Mouse (Mus musculus): ENCODE measurements at regions not wholly inside any gene's neighbourhood (a gene's known extent, or its start where the extent isn't known, plus 50 kb on each side); places are given as distances from the start of the nearest gene placed in this dataset.

- ATAC-seq (ENCODE audit: low FRiP score, low read depth) (no peak), DNase-seq (ENCODE audit: low spot score) (no peak)
- Histone ChIP-seq H3K27ac (replicated peaks; ENCODE audit: low read depth, low read length) (no peak overlapping the region), H3K9me3 (ENCODE audit: control insufficient read depth, low read length) (no peaks in the 10 kb centered on the region), H3K27me3 (ENCODE audit: control insufficient read depth, insufficient read depth, low read length) (no peaks in the 10 kb centered on the region), H3K4me1 (ENCODE audit: control insufficient read depth, insufficient read depth, low read length) (no peaks in the 10 kb centered on the region), H3K9ac (ENCODE audit: low read depth, low read length, severe bottlenecking) (no peak overlapping the region), H3K4me3 (replicated peaks; ENCODE audit: low read length) (no peak overlapping the region), H3K4me2 (replicated peaks; ENCODE audit: low read depth, low read length, severe bottlenecking) (no peak overlapping the region), H3K36me3 (ENCODE audit: control insufficient read depth, insufficient read depth, low read length) (no peaks in the 10 kb centered on the region)
- WGBS = 81% methylated on average over 6 of the region's 6 CpGs
- no peak for TF ChIP-seq POLR2A (IDR thresholded peaks at IDR 0.05; ENCODE audit: borderline replicate concordance, extremely low read depth, insufficient read depth, insufficient read length)
Observed at GRCm38 (mm10) chr14:105720816-105721510, 175.7 kb downstream of the Spry2 start.

GRCm38 (mm10) chr14:105718676-105719441 is 177.8 kb downstream of the Spry2 start:
- H3K4me2 ChIP-seq (replicated peaks; ENCODE audit: low read depth, low read length, severe bottlenecking) = no peak overlapping the region
- DNase-seq (ENCODE audit: low spot score) (no peak), ATAC-seq (ENCODE audit: low FRiP score, low read depth) (no peak)
- no peaks in the 10 kb centered on the region for H3K9me3 ChIP-seq (ENCODE audit: control insufficient read depth, low read length)
- TF ChIP-seq POLR2A (IDR thresholded peaks at IDR 0.05; ENCODE audit: borderline replicate concordance, extremely low read depth, insufficient read depth, insufficient read length) = no peak
- WGBS = 70% methylated on average over 6 of the region's 6 CpGs
- H3K9ac ChIP-seq (ENCODE audit: low read depth, low read length, severe bottlenecking) = no peak overlapping the region
- no peaks in the 10 kb centered on the region for H3K36me3 ChIP-seq (ENCODE audit: control insufficient read depth, insufficient read depth, low read length)
- H3K27me3 ChIP-seq (ENCODE audit: control insufficient read depth, insufficient read depth, low read length) = no peaks in the 10 kb centered on the region
- H3K27ac ChIP-seq (replicated peaks; ENCODE audit: low read depth, low read length) = no peak overlapping the region
- no peaks in the 10 kb centered on the region for H3K4me1 ChIP-seq (ENCODE audit: control insufficient read depth, insufficient read depth, low read length)
- no peak overlapping the region for H3K4me3 ChIP-seq (replicated peaks; ENCODE audit: low read length)

GRCm38 (mm10) chr14:105717821-105718220 is 178.8 kb downstream of the Spry2 start:
- WGBS = 13% methylated on average over 2 of the region's 2 CpGs
- Histone ChIP-seq H3K9ac (ENCODE audit: low read depth, low read length, severe bottlenecking) (no peak overlapping the region), H3K36me3 (ENCODE audit: control insufficient read depth, insufficient read depth, low read length) (no peaks in the 10 kb centered on the region), H3K27me3 (ENCODE audit: control insufficient read depth, insufficient read depth, low read length) (no peaks in the 10 kb centered on the region), H3K27ac (replicated peaks; ENCODE audit: low read depth, low read length) (no peak overlapping the region), H3K4me2 (replicated peaks; ENCODE audit: low read depth, low read length, severe bottlenecking) (no peak overlapping the region), H3K4me1 (ENCODE audit: control insufficient read depth, insufficient read depth, low read length) (no peaks in the 10 kb centered on the region), H3K4me3 (replicated peaks; ENCODE audit: low read length) (no peak overlapping the region), H3K9me3 (ENCODE audit: control insufficient read depth, low read length) (no peaks in the 10 kb centered on the region)
- no peak for TF ChIP-seq POLR2A (IDR thresholded peaks at IDR 0.05; ENCODE audit: borderline replicate concordance, extremely low read depth, insufficient read depth, insufficient read length)
- DNase-seq (ENCODE audit: low spot score) (no peak), ATAC-seq (ENCODE audit: low FRiP score, low read depth) (no peak)

GRCm38 (mm10) chr14:105708691-105709090 is 187.9 kb downstream of the Spry2 start:
- H3K4me3 ChIP-seq (replicated peaks; ENCODE audit: low read length) = no peak overlapping the region
- H3K36me3 ChIP-seq (ENCODE audit: control insufficient read depth, insufficient read depth, low read length) = no peaks in the 10 kb centered on the region
- no peaks in the 10 kb centered on the region for H3K4me1 ChIP-seq (ENCODE audit: control insufficient read depth, insufficient read depth, low read length)
- ATAC-seq (ENCODE audit: low FRiP score, low read depth) (no peak), DNase-seq (ENCODE audit: low spot score) (no peak)
- TF ChIP-seq POLR2A (IDR thresholded peaks at IDR 0.05; ENCODE audit: borderline replicate concordance, extremely low read depth, insufficient read depth, insufficient read length) = no peak
- H3K27me3 ChIP-seq (ENCODE audit: control insufficient read depth, insufficient read depth, low read length) = no peaks in the 10 kb centered on the region
- no peak overlapping the region for H3K9ac ChIP-seq (ENCODE audit: low read depth, low read length, severe bottlenecking)
- no peaks in the 10 kb centered on the region for H3K9me3 ChIP-seq (ENCODE audit: control insufficient read depth, low read length)
- H3K4me2 ChIP-seq (replicated peaks; ENCODE audit: low read depth, low read length, severe bottlenecking) = no peak overlapping the region
- no peak overlapping the region for H3K27ac ChIP-seq (replicated peaks; ENCODE audit: low read depth, low read length)
- WGBS = 84% methylated on average over 2 of the region's 2 CpGs

- WGBS = 94% methylated on average over 7 of the region's 7 CpGs
- H3K4me2 ChIP-seq (replicated peaks; ENCODE audit: low read depth, low read length, severe bottlenecking) = no peak overlapping the region
Observed at GRCm38 (mm10) chr14:105706756-105707155, 189.9 kb downstream of the Spry2 start.

More at GRCm38 (mm10) chr14:105706756-105707155, 189.9 kb downstream of the Spry2 start:
- no peak overlapping the region for H3K27ac ChIP-seq (replicated peaks; ENCODE audit: low read depth, low read length)
- H3K4me1 ChIP-seq (ENCODE audit: control insufficient read depth, insufficient read depth, low read length) = no peaks in the 10 kb centered on the region
- DNase-seq (ENCODE audit: low spot score) (no peak), ATAC-seq (ENCODE audit: low FRiP score, low read depth) (no peak)
- H3K4me3 ChIP-seq (replicated peaks; ENCODE audit: low read length) = no peak overlapping the region
- H3K9ac ChIP-seq (ENCODE audit: low read depth, low read length, severe bottlenecking) = no peak overlapping the region
- no peaks in the 10 kb centered on the region for H3K9me3 ChIP-seq (ENCODE audit: control insufficient read depth, low read length)
- TF ChIP-seq POLR2A (IDR thresholded peaks at IDR 0.05; ENCODE audit: borderline replicate concordance, extremely low read depth, insufficient read depth, insufficient read length) = no peak
- no peaks in the 10 kb centered on the region for H3K27me3 ChIP-seq (ENCODE audit: control insufficient read depth, insufficient read depth, low read length)
- no peaks in the 10 kb centered on the region for H3K36me3 ChIP-seq (ENCODE audit: control insufficient read depth, insufficient read depth, low read length)
